Mouse (Mus musculus) liver, adult 2 months (tissue): ENCODE results near the gene Rere. TPM values are rescaled to one million over a fixed set of nuclear protein-coding genes. Genes with fewer than 3 reads are reported as not detected.
A peak's percentile ranks its signal among the peaks of the same experiment; 100 is the strongest.

Experiments used
- DNase-seq: peaks from one replicate; pipeline ENCODE4 v3.0.0-alpha.2; 2011; ENCODE audit warnings: low read depth, low spot score; ENCODE audit errors: extremely low read depth
- H3K27ac ChIP-seq: fragments of 200-500 bp; replicated peaks from 2 replicates; pipeline ENCODE4 v1.5.1; 2012; ENCODE audit warnings: low read depth, mild to moderate bottlenecking, control low read depth, inconsistent platforms, low read length; ENCODE audit not compliant: insufficient read depth
- H3K27me3 ChIP-seq: fragments of 200-500 bp; 2 replicates; pipeline ENCODE4 v1.6.1; 2012; ENCODE audit warnings: mild to moderate bottlenecking, moderate library complexity, low read length, inconsistent platforms; ENCODE audit not compliant: control insufficient read depth, insufficient read depth
- H3K36me3 ChIP-seq: fragments of 200-500 bp; 2 replicates; pipeline ENCODE4 v1.6.1; 2012; ENCODE audit warnings: low read length, inconsistent platforms; ENCODE audit not compliant: control insufficient read depth, insufficient read depth
- H3K4me1 ChIP-seq: fragments of 200-500 bp; 2 replicates; pipeline ENCODE4 v1.6.1; 2011; ENCODE audit warnings: low read length; ENCODE audit not compliant: control insufficient read depth, insufficient read depth
- H3K4me3 ChIP-seq: fragments of 200-500 bp; 2 replicates; pipeline ENCODE4 v1.5.1; 2011; ENCODE audit warnings: low read depth, mild to moderate bottlenecking, control low read depth, low read length, moderate library complexity; ENCODE audit not compliant: insufficient read depth
- H3K79me2 ChIP-seq: fragments of 200-500 bp; 2 replicates; pipeline ENCODE4 v1.6.1; 2012; ENCODE audit warnings: inconsistent platforms, mild to moderate bottlenecking, low read length, moderate library complexity; ENCODE audit not compliant: control insufficient read depth, insufficient read depth
- H3K9ac ChIP-seq: fragments of 200-500 bp; 2 replicates; pipeline ENCODE4 v1.6.1; 2012; ENCODE audit warnings: low read depth, mild to moderate bottlenecking, control low read depth, inconsistent platforms, low read length
- CTCF ChIP-seq: fragments of 200-500 bp; IDR thresholded peaks from 2 replicates; pipeline ENCODE4 v1.5.1; 2011; ENCODE audit warnings: low read depth, low read length, control low read depth
- POLR2A ChIP-seq: fragments of 200-500 bp; IDR thresholded peaks from 2 replicates; pipeline ENCODE4 v1.6.1; 2011; ENCODE audit warnings: low read length, control low read depth; ENCODE audit not compliant: insufficient read depth; ENCODE audit errors: extremely low read depth
- WGBS: fragments of 180-500 bp; shearing (Covaris S2); methylation state at CpG from one replicate; pipeline ENCODE4 v1.1.7; 2018; 5-methylcytosine and 5-hydroxymethylcytosine counted together
- polyA plus RNA-seq: library from polyadenylated mRNA; depleted of rRNA; stranded (reverse); fragments of >200 nt; gene quantifications from 2 replicates; pipeline ENCODE4 v1.2.3, GENCODE M21; 2012
- total RNA-seq: library from RNA; depleted of rRNA; stranded (reverse); fragments of >200 nt; gene quantifications from 2 replicates; pipeline ENCODE4 v1.2.3, GENCODE M21; 2014

Gene Rere
- total and polyA plus RNA-seq, 2 experiments, result 8.8 to 10.0 TPM

DNA sequence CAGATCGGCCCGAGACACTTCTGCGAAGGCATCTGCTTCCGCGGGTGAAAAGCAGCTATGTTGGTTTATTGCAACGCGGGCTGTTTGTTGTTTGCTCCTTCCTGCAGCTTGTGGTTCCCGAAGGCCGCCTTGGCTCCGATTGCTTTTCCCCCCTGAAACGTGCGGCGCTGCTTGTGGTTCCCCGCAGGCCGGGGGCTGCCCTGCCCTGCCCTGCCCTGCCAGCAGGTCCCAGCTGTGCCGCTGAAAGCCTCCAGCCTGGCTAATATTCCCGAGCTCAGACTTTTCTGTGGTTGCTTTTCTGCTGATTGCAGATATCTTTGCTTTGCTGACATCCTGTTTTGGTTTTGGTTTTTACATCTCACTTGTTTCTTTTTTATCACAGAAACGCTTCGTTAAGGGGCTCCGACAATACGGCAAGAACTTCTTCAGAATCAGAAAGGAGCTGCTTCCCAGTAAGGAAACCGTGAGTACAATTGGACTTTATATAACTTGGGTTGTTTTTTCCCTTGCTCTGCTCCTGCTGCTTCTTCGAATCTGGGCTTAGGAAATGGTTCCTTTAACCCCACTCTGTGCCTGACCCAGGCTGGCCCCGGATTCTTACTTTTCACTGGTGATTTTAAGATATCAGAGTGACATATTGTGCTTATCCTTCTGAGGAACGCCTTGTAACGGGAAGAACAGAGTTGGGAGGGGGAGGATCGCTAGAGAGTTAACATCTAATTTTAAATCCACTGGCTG lies 288.6 kb downstream of the Rere start:
- Histone ChIP-seq H3K27ac (peak overlapping the region; percentile 98), H3K9ac (peak overlapping the region; percentile 98), H3K4me3 (peak overlapping the region; percentile 75), H3K36me3 (no peaks in the 10 kb centered on the region), H3K27me3 (no peaks in the 10 kb centered on the region), H3K4me1 (peaks cover 23% of the 10 kb centered on the region), H3K79me2 (peaks cover 10% of the 10 kb centered on the region; the same call in 1 of the 2 replicates)
- 2% methylated on average over 27 of the region's 27 CpGs for WGBS
- TF ChIP-seq POLR2A, result no peak
- 0 out of 2 replicates have a peak, but pooled peaks have one; percentile 10 for TF ChIP-seq CTCF
- DNase-seq, result peak; percentile 45

DNA sequence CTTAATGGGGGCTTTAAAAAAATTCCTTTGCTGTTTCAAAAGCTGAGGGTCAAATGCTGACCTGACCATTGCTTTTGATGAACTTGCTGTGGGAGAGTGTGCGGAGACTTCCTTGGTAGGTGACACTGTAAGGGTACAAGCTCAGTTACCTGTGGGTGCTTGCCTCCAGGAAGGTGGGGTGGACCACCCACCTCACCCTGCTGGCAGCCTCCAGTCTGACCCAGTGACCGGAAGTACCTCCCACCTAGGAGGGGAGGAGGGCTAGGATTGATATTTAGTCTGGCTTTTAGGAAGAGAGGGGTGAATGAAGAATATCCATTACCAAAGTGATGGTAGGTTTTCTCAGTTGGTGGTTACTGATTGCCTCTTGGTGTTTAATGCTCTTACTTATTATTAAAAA lies 289.3 kb downstream of the Rere start:
- 45% methylated on average over 2 of the region's 2 CpGs for WGBS
- Histone ChIP-seq H3K27me3 (no peaks in the 10 kb centered on the region), H3K79me2 (peaks cover 12% of the 10 kb centered on the region; the same call in 1 of the 2 replicates), H3K9ac (peak overlapping the region; percentile 41), H3K4me3 (peak overlapping the region; percentile 46), H3K4me1 (peaks cover 30% of the 10 kb centered on the region), H3K27ac (peak overlapping the region; percentile 23), H3K36me3 (no peaks in the 10 kb centered on the region)
- TF ChIP-seq POLR2A, result no peak
- TF ChIP-seq CTCF, result no peak
- no peak for DNase-seq

DNA sequence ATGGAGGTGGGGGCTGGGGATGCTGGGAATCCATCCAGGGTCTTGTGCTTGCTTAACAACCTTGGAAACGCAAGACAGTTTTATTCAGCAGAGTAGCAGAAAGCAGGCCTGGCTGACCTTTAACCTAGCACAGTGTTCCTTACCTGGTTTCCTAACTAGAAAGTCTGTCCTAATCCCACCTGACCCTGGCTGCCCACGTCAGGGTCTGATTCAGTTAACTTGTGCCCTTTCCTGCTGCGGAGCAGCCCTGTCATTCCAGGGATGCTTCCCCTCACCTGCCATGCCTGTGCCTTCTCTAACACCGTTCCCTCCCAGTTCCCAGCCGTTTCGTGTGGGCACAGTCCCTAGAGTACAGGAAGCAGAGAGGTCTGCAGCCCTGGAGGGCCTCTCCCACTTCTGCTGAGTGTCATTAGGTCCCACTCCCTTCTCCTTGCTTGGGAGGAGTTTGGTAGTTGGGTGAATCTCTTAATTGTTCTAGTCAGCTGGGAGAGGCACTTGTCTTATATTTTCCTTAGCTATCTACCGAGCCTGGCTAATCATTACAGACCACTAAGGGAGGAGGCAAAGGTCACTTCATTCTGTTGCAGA lies 290.8 kb downstream of the Rere start:
- Histone ChIP-seq H3K36me3 (no peaks in the 10 kb centered on the region; the same call in 1 of the 2 replicates), H3K27me3 (no peaks in the 10 kb centered on the region), H3K79me2 (peaks cover 18% of the 10 kb centered on the region; the same call in 1 of the 2 replicates), H3K9ac (peak overlapping the region; percentile 22), H3K4me3 (no peak overlapping the region), H3K4me1 (peaks cover 36% of the 10 kb centered on the region), H3K27ac (peak overlapping the region; percentile 56)
- peak; percentile 74 for DNase-seq
- 7% methylated on average over 7 of the region's 7 CpGs for WGBS
- TF ChIP-seq CTCF, result no peak
- no peak for TF ChIP-seq POLR2A

DNA sequence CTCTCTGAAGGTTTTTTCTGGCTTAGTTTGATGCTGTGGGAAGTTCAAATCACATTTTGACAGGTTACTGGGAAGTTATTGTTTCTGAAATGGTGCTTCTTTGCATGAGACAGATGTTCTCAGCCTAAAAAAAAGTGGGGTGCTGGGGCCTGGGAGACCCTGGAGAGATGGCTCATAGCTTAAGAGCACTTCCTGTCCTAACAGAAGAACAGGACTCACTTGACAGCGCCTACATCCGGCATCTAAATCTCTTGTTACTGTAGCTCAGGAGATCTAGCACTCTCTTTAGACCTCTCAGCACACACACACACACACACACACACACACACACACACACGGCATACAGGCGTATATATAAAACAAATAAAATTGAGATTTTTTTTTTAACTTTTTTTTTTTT lies 291.5 kb downstream of the Rere start:
- H3K4me1 ChIP-seq, result peaks cover 35% of the 10 kb centered on the region

DNA sequence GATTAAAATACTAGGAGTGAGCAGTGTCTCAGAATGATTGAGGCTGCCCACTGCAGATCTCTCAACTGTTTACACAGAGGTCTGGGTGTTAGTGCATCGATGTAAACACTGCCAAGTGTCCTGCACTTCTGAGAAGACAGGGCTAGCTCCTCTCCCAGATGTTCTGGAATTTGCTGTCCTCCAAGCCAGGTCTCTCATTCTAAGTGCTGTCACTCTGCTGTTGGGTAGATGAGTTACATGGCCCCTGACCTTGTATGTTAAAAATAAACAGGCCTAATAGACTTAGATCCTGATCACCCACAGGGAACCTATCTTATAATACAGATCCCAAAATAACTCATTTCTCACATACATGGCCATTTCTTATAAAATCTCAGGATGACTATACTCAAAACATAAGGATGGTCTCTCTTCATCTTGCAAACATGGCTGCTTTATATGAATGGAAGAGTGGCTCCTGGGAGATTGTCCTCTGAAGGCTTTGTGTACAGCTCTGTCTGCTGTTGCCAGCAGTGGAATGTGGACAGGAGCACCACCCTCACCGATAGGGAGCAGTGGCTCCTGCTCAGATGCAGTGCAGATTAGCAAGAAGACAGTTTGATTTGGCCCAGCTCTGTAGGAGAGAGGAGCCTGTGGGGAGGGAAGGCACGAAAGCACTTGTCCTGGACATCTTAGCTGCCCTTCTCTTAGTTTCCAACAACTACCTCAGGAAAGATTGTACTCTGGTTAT lies 294.1 kb downstream of the Rere start:
- H3K4me1 ChIP-seq, result peaks cover 30% of the 10 kb centered on the region
- 19% methylated on average over 3 of the region's 3 CpGs for WGBS
- no peak overlapping the region for H3K9ac ChIP-seq
- TF ChIP-seq CTCF (peak; percentile 22; the same call in 1 of the 2 replicates), POLR2A (no peak)
- H3K27ac ChIP-seq, result no peak overlapping the region
- peak; percentile 49 for DNase-seq
- H3K79me2 ChIP-seq, result peaks cover 21% of the 10 kb centered on the region; the same call in 1 of the 2 replicates
- no peak overlapping the region for H3K4me3 ChIP-seq
- H3K27me3 ChIP-seq, result no peaks in the 10 kb centered on the region
- no peaks in the 10 kb centered on the region; the same call in 1 of the 2 replicates for H3K36me3 ChIP-seq

More for the DNA sequence above, 291.5 kb downstream of the Rere start:
- TF ChIP-seq CTCF (no peak), POLR2A (no peak)
- Histone ChIP-seq H3K79me2 (peaks cover 21% of the 10 kb centered on the region; the same call in 1 of the 2 replicates), H3K27me3 (no peaks in the 10 kb centered on the region), H3K36me3 (no peaks in the 10 kb centered on the region; the same call in 1 of the 2 replicates), H3K4me3 (no peak overlapping the region), H3K27ac (no peak overlapping the region), H3K9ac (no peak overlapping the region)
- 72% methylated on average over 4 of the region's 4 CpGs for WGBS
- no peak for DNase-seq
